Mouse (Mus musculus) liver, embryonic 11.5 days (tissue): ENCODE results near the gene Fam3b. TPM values are rescaled to one million over a fixed set of nuclear protein-coding genes. Genes with fewer than 3 reads are reported as not detected.

Source experiments
- ATAC-seq: fragments of 200-750 bp; cut with Nextera tagmentation; replicated peaks from 2 replicates; pipeline ENCODE4 v1.8.0; 2017; ENCODE audit warnings: moderate number of reproducible peaks, mild to moderate bottlenecking, moderate TSS enrichment, moderate library complexity; ENCODE audit not compliant: low FRiP score
- DNase-seq: peaks from one replicate; pipeline ENCODE4 v3.0.0-alpha.2; 2017; ENCODE audit warnings: low spot score
- H3K27ac ChIP-seq: fragments of 300-500 bp; sonication (generic); 2 replicates; pipeline ENCODE4 v1.5.1; 2014; ENCODE audit warnings: mild to moderate bottlenecking, low read depth, low read length, control low read depth
- H3K27me3 ChIP-seq: fragments of 300-500 bp; sonication (generic); replicated peaks from 2 replicates; pipeline ENCODE4 v1.6.1; 2014; ENCODE audit warnings: low read length, mixed read lengths; ENCODE audit not compliant: control insufficient read depth, insufficient read depth
- H3K36me3 ChIP-seq: fragments of 300-500 bp; sonication (generic); 2 replicates; pipeline ENCODE4 v1.6.1; 2014; ENCODE audit warnings: mild to moderate bottlenecking, low read length, moderate library complexity, mixed read lengths; ENCODE audit not compliant: control insufficient read depth, insufficient read depth
- H3K4me1 ChIP-seq: fragments of 300-500 bp; sonication (generic); replicated peaks from 2 replicates; pipeline ENCODE4 v1.6.1; 2014; ENCODE audit warnings: low read length, mixed read lengths; ENCODE audit not compliant: control insufficient read depth, insufficient read depth
- H3K4me2 ChIP-seq: fragments of 300-500 bp; sonication (generic); 2 replicates; pipeline ENCODE4 v1.6.1; 2014; ENCODE audit warnings: mild to moderate bottlenecking, control low read depth, moderate library complexity
- H3K4me3 ChIP-seq: fragments of 300-500 bp; sonication (generic); 2 replicates; pipeline ENCODE4 v1.5.1; 2014; ENCODE audit warnings: low read depth, low read length, control low read depth
- H3K9ac ChIP-seq: fragments of 300-500 bp; sonication (generic); 2 replicates; pipeline ENCODE4 v1.6.1; 2014; ENCODE audit warnings: low read depth, low read length, control low read depth
- H3K9me3 ChIP-seq: fragments of 300-500 bp; sonication (generic); 2 replicates; pipeline ENCODE4 v1.6.1; 2016; ENCODE audit warnings: low read length, inconsistent platforms, mixed read lengths; ENCODE audit not compliant: control insufficient read depth
- WGBS: fragments of 180-500 bp; shearing (Covaris S2); extraction: QIAGEN DNeasy Blood & Tissue Kit; methylation state at CpG from one replicate; pipeline ENCODE4 v1.1.7; 2014; 5-methylcytosine and 5-hydroxymethylcytosine counted together
- polyA plus RNA-seq: library from polyadenylated mRNA; unstranded; fragments of >200 nt; fragmentation: Nextera tagmentation; extraction: Ambion mirVana; gene quantifications from 2 replicates; pipeline ENCODE4 v1.2.1, GENCODE M21; 2014

Gene Fam3b
- polyA plus RNA-seq, 1 experiment from 2014 or later: not detected

DNA sequence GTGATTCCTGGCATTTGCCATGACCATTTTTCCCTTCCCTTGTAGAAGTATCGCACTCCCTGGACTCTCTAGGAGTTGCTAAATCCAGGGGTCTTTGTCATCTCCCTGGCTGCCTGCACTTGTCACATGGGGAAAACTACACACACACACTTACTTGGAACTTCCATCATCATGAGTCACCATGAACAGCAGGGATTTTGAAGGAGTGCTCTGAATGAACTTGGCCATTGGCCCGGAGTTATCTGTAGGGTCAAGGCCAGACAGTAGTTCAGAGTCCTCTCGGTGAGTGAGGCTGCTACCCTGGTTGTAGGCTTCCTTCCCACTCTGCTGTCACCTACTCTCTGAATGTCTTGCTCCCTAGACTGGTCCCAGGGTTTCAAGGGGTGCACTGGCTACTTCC lies 39.0 kb downstream of the Fam3b start:
- no peaks in the 10 kb centered on the region for H3K27me3 ChIP-seq
- H3K27ac ChIP-seq: no peak overlapping the region
- no peaks in the 10 kb centered on the region for H3K9me3 ChIP-seq
- H3K4me2 ChIP-seq: no peak overlapping the region
- ATAC-seq (no peak), DNase-seq (no peak)
- 79% methylated on average over 3 of the region's 3 CpGs for WGBS
- H3K36me3 ChIP-seq: no peaks in the 10 kb centered on the region
- H3K4me1 ChIP-seq: no peaks in the 10 kb centered on the region
- H3K4me3 ChIP-seq: no peak overlapping the region
- no peak overlapping the region for H3K9ac ChIP-seq

GRCm38 (mm10) chr16:97474671-97475070 lies 39.9 kb downstream of the Fam3b start:
- WGBS: 69% methylated on average over 2 of the region's 2 CpGs
- Histone ChIP-seq H3K4me2 (no peak overlapping the region), H3K4me3 (no peak overlapping the region), H3K27ac (no peak overlapping the region), H3K27me3 (no peaks in the 10 kb centered on the region), H3K36me3 (no peaks in the 10 kb centered on the region), H3K4me1 (no peaks in the 10 kb centered on the region), H3K9ac (no peak overlapping the region), H3K9me3 (no peaks in the 10 kb centered on the region)
- no peak for ATAC-seq
- DNase-seq: no peak

DNA sequence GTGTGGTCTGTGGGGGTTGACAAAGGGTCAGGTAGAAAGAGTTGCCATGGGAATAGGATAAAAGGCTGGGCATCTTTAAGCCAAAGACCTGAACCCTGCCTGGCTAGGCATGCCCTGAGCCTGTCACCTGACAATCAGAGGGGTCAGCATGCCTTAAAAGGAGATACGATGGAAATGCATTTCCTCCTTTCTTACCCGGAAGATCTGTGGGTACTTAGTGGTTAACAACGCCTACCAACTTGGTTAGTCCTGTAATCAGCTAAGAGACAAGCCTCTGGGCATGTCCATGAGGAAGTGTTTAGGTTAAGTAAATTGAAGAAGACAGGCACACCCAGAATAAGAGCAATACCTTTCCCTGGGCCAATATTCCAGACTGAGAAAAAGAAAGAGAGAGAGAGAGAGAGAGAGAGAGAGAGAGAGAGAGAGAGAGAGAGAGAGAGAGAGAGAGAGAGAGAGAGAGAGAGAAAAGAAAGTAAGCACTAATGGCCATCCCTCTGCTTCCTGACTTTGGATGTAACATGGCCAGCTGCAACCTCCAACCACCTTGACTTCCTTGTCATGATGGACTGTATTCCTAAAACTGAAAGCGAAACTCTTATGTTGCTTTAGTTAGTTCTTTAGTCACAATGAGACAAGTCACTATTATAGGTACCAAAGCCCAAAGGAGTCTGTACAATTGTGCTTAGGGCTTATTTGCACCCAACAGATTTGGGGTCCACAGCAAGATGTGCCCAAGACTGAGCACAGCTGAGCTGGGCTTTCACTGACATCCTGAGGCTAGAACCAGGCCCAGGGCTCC lies 46.4 kb downstream of the Fam3b start:
- H3K4me1 ChIP-seq: no peaks in the 10 kb centered on the region
- WGBS: 47% methylated on average over 4 of the region's 4 CpGs

GRCm38 (mm10) chr16:97467472-97467871 lies 47.1 kb downstream of the Fam3b start:
- no peak overlapping the region for H3K4me3 ChIP-seq
- H3K9me3 ChIP-seq: no peaks in the 10 kb centered on the region
- no peak for ATAC-seq
- WGBS: 75% methylated on average over 3 of the region's 3 CpGs
- H3K36me3 ChIP-seq: no peaks in the 10 kb centered on the region
- H3K9ac ChIP-seq: no peak overlapping the region
- no peaks in the 10 kb centered on the region for H3K27me3 ChIP-seq
- no peaks in the 10 kb centered on the region for H3K4me1 ChIP-seq
- H3K27ac ChIP-seq: no peak overlapping the region
- no peak overlapping the region for H3K4me2 ChIP-seq
- no peak for DNase-seq

More for the DNA sequence above, 46.4 kb downstream of the Fam3b start:
- DNase-seq (no peak), ATAC-seq (no peak)
- Histone ChIP-seq H3K4me3 (no peak overlapping the region), H3K9ac (no peak overlapping the region), H3K4me2 (no peak overlapping the region), H3K9me3 (no peaks in the 10 kb centered on the region), H3K27me3 (no peaks in the 10 kb centered on the region), H3K36me3 (no peaks in the 10 kb centered on the region), H3K27ac (no peak overlapping the region)

DNA sequence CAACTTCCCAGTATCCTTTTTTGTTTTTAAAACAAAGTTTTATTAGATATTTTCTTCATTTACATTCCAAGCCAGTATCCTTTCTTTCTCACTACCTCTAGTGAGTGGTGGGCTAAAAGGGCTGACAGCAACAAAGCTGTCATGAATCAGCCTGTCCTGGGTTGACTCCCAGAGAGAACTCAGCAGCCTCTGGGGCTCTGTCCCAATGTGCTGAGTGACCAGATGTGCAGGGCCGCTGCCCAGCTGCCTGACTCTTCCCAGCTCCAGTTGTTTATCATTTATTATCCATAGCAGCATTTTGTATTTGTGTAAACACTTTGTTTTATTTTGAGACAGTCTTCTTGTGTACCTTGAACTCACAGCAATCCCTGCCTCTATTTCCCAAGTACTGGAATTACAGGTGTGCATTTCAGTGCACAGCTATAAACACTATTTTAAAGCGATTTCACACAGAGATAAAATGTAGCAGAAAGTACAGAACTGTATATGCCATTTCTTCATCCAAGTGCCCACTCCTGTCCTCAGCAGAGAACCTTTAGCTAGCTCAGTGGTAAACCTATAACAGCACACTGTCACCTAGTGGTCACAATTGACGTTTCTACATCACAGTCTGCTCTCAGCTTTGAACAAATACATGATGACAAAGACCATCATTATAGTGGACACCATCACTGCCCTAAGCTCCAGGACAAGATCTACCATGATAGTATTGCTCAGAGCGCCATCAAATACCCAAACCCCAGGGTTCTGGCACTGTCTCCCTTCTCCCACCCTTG lies 48.2 kb downstream of the Fam3b start:
- H3K36me3 ChIP-seq: no peaks in the 10 kb centered on the region
- H3K4me2 ChIP-seq: no peak overlapping the region
- no peak overlapping the region for H3K27ac ChIP-seq
- no peaks in the 10 kb centered on the region for H3K27me3 ChIP-seq
- H3K4me1 ChIP-seq: no peaks in the 10 kb centered on the region
- H3K4me3 ChIP-seq: no peak overlapping the region
- no peaks in the 10 kb centered on the region for H3K9me3 ChIP-seq
- ATAC-seq: no peak
- DNase-seq: no peak
- WGBS: 50% methylated on average over 4 of the region's 4 CpGs
- H3K9ac ChIP-seq: no peak overlapping the region

DNA sequence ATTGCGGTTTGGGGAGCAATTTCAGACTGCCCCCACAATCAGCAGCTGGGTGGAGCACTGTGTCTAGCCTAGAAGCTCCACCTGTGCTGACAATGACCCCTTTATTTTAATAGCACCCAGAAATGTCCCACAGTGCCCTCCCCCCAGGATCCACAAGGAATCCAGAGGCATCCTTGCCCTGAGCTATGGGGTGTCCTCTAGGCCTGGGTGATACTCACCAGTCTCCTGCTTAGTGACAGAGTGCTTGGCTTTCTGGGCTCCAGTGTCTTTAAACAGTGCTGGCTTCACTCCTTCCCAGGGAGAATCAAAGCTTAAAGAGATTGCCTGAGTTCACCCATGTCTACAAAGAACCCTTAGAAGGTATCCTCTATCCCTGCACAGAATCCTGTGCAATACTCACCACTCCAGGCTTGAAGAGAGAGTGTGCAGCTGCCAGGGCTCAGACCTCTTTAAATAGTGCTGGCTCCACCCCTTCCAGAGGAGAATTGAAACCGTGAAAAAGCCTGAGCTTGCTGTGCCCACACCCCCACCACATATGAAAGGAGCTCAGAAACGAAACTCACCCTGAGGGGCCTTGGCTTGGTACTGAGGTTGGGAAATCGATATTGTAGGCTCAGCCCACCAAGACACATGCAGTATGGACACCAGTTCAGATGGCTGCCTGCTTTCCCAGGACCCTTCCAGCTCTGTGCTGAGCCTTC lies 52.0 kb downstream of the Fam3b start, which contains the start of gene Mx1:
Mx1 (minus strand) TSS at position 427 of the 701 bp plus-strand sequence.
- no peak for DNase-seq
- H3K9me3 ChIP-seq: no peaks in the 10 kb centered on the region
- no peak within 1 kb of the TSS for H3K9ac ChIP-seq
- no peaks in the 10 kb centered on the region for H3K4me1 ChIP-seq
- H3K4me3 ChIP-seq: no peak within 1 kb of the TSS
- no peak within 1 kb of the TSS for H3K4me2 ChIP-seq
- no peaks in the 10 kb centered on the region for H3K36me3 ChIP-seq
- ATAC-seq: 0 out of 2 replicates have a peak, but pooled peaks have one; percentile 26
- H3K27me3 ChIP-seq: no peaks in the 10 kb centered on the region
- WGBS: 43% methylated on average over 4 of the region's 4 CpGs
- H3K27ac ChIP-seq: no peak within 1 kb of the TSS

GRCm38 (mm10) chr16:97461271-97461670 lies 53.3 kb downstream of the Fam3b start:
- DNase-seq (no peak), ATAC-seq (no peak)
- no peak overlapping the region for H3K27ac ChIP-seq
- no peak overlapping the region for H3K4me2 ChIP-seq
- no peaks in the 10 kb centered on the region for H3K4me1 ChIP-seq
- H3K36me3 ChIP-seq: no peaks in the 10 kb centered on the region
- WGBS: 57% methylated on average over 2 of the region's 2 CpGs
- no peaks in the 10 kb centered on the region for H3K27me3 ChIP-seq
- H3K9me3 ChIP-seq: no peaks in the 10 kb centered on the region
- no peak overlapping the region for H3K4me3 ChIP-seq
- H3K9ac ChIP-seq: no peak overlapping the region

DNA sequence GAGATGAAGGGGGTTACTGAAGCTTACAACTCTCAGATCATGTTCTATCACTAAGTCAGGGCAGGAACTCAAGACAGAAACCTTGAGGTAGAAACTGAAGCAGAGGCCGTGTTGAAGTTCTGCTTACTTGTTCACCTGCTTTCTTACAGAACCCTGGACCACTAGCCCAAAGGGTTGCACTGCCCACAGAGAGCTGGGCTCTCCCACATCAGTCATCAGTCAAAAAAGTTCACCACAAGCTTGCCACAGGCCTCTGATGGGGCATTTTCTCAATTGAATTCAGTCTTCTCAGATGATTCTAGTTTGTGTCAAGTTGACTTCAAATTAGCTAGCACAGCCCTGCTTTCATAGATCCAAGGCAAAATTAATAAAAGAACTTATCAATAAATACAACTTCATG lies 54.8 kb downstream of the Fam3b start:
- Histone ChIP-seq H3K27me3 (no peaks in the 10 kb centered on the region), H3K36me3 (no peaks in the 10 kb centered on the region), H3K4me3 (no peak overlapping the region), H3K27ac (no peak overlapping the region), H3K9ac (no peak overlapping the region), H3K4me2 (no peak overlapping the region), H3K4me1 (no peaks in the 10 kb centered on the region), H3K9me3 (no peaks in the 10 kb centered on the region)
- WGBS: 58% methylated on average over 1 of the region's 1 CpGs
- DNase-seq: no peak
- ATAC-seq: no peak
